Mouse (Mus musculus) E14TG2a.4 (cell line): Measurements from ENCODE around the gene Depdc5.
"Not testable (repeated sequence)": the region's sequence is repeated elsewhere in the genome, so short reads cannot be mapped to it uniquely, and the experiment has no call there.

Experiments used
- H3K27me3 ChIP-seq: 2 replicates; pipeline ENCODE4 v1.6.1; 2014; ENCODE audit warnings: low read length, control low read depth; ENCODE audit not compliant: insufficient read depth
- H3K36me3 ChIP-seq: 2 replicates; pipeline ENCODE4 v1.6.1; 2014; ENCODE audit warnings: low read length, control low read depth; ENCODE audit not compliant: insufficient read depth
- H3K4me1 ChIP-seq: replicated peaks from 2 replicates; pipeline ENCODE4 v1.6.1; 2014; ENCODE audit warnings: low read depth, low read length, control low read depth
- H3K4me3 ChIP-seq: replicated peaks from 2 replicates; pipeline ENCODE4 v1.5.1; 2014; ENCODE audit warnings: mild to moderate bottlenecking, low read length
- H3K9me3 ChIP-seq: 2 replicates; pipeline ENCODE4 v1.6.1; 2014; ENCODE audit warnings: low read length, control low read depth
- CTCF ChIP-seq: conservative IDR thresholded peaks from 2 replicates; pipeline ENCODE4 v1.5.1; 2014; ENCODE audit warnings: low read length
- NANOG ChIP-seq: IDR thresholded peaks from 2 replicates; pipeline ENCODE4 v1.6.1; 2014; ENCODE audit warnings: borderline replicate concordance, low read length, mixed read lengths
- POU5F1 ChIP-seq: IDR thresholded peaks from 2 replicates; pipeline ENCODE4 v1.6.1; 2014; ENCODE audit warnings: low read length, borderline replicate concordance

Depdc5 gene

DNA sequence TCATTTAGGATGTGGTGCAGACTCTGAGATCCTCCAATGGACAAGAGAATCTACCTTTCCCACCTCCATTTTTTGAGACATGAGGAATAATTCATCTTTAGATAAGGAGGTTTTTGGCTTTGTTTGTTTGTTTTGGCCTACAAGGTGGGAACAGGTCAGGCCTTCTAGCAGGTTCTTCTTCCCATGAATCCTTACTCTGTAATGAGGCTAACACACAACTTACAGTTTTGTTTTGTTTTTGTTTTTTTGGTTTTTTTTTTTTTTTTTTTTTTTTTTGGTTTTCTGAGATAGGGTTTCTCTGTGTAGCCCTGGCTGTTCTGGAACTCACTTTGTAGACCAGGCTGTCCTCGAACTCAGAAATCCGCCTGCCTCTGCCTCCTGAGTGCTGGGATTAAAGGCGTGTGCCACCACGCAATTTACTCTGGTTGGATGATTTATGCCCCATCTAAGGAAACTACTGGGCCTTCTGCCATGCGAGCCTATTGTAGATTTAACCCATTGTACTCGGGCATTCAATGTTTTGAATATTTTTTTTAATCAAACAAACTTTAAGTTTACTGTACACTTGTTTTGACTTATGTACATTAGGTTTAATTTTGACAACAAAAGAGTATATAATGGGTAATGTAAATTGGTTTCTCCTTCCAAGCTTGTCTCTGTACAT is 900 bp upstream of the Depdc5 start:
- Histone ChIP-seq H3K36me3 (peaks cover 25% of the 10 kb centered on the region), H3K27me3 (no peaks in the 10 kb centered on the region), H3K4me3 (peak overlapping the region; percentile 73), H3K4me1 (peaks cover 17% of the 10 kb centered on the region), H3K9me3 (no peaks in the 10 kb centered on the region)
- TF ChIP-seq CTCF = no peak
- no peak for TF ChIP-seq POU5F1
- TF ChIP-seq NANOG = no peak

DNA sequence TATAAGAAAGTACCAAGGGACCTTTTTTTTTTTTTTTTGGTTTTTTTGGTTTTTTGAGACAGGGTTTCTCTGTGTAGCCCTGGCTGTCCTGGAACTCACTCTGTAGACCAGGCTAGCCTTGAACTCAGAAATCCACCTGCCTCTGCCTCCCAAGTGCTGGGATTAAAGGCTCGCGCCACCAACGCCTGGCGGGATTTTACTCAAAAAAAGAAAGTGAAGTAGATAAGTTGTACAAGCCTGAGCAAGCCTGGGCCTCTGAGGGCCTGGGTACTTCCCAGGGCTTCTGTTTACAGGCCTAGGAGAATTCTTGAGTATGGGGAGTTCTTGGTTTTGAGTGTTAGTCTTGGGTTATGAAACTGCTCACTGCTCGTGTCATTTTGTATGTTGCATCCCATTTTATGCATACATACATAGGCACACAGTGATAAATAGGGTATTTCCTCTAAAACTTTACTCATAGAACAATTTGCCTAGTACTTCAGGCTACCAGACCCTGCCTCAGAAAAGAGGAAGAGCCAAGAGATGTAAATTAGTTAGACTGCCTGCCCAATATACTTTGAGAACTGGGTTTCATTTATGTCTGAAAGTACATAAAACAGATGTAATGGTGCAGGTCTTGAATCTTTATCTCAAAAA is 6.0 kb downstream of the Depdc5 start:
- Histone ChIP-seq H3K27me3 (no peaks in the 10 kb centered on the region), H3K4me1 (peaks cover 3% of the 10 kb centered on the region), H3K4me3 (no peak overlapping the region), H3K36me3 (peaks cover 80% of the 10 kb centered on the region), H3K9me3 (no peaks in the 10 kb centered on the region)
- TF ChIP-seq POU5F1 = no peak
- TF ChIP-seq NANOG = no peak
- TF ChIP-seq CTCF = no peak

DNA sequence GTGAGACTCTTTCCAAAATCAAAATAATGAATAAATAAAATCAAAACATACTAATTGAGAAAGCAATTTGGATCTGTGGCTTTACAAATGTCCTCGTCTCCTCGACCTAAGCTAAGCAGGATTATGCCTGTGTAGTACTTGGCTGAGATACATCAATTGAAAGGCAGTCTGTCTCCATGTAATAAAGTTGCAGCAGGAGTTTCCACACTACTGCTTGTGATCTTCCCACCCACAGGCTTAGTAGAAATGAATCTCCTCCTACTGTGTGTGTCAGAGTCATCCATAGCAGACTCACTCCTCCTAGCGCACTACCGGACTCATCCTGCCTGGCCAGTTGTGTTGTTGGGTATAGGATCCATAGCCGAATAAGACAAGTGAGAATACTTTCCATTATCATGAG is 8.8 kb downstream of the Depdc5 start:
- no peak overlapping the region for H3K4me3 ChIP-seq
- TF ChIP-seq NANOG = no peak
- no peak for TF ChIP-seq CTCF
- TF ChIP-seq POU5F1 = no peak
- no peaks in the 10 kb centered on the region for H3K4me1 ChIP-seq

DNA sequence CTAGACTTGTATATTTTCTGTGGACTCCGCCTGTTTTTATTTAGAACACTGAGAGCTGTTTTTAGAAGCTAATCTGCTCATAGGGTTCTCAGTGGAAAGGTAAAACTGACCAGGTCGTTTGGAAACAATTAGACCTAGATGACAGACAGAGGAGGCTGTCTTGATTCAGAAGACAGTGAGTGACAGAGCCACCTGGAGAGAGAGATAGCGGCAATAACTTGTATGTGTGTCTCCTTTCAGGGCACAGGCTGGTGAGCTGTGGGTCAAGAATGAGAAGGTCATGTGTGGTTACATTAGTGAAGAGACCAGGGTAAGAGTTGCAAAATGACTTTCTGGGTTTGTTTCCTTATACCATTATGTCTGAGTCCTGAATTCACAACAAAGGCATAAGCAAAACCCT is 23.2 kb downstream of the Depdc5 start:
- Histone ChIP-seq H3K4me3 (no peak overlapping the region), H3K36me3 (peaks cover 76% of the 10 kb centered on the region), H3K4me1 (no peaks in the 10 kb centered on the region), H3K27me3 (no peaks in the 10 kb centered on the region), H3K9me3 (no peaks in the 10 kb centered on the region)
- TF ChIP-seq NANOG (no peak), CTCF (no peak), POU5F1 (no peak)

More for the DNA sequence above, 8.8 kb downstream of the Depdc5 start:
- Histone ChIP-seq H3K36me3 (peaks cover 80% of the 10 kb centered on the region), H3K9me3 (no peaks in the 10 kb centered on the region), H3K27me3 (no peaks in the 10 kb centered on the region)

DNA sequence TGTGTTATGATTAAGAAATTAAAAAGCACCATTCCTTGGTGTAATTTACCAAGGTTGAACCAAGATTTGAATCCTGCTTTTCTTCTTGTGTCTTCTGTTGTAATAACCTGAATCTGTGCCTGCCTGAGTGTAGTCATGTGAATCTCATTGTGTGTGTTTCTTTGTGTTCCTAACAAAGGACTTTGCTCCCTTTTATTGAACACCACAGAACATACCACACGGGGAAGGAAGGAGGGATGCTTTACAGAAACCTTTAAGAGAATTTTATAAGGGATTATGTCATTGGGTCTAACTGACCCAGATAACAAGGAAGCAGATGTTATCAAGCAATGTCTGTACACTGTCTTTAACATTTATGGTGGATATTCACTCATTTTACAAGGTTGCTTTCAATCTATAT is 44.0 kb downstream of the Depdc5 start:
- Histone ChIP-seq H3K9me3 (no peaks in the 10 kb centered on the region), H3K27me3 (no peaks in the 10 kb centered on the region), H3K4me1 (peaks cover 30% of the 10 kb centered on the region), H3K36me3 (peaks cover 63% of the 10 kb centered on the region), H3K4me3 (no peak overlapping the region)
- TF ChIP-seq CTCF (no peak), NANOG (no peak), POU5F1 (no peak)

DNA sequence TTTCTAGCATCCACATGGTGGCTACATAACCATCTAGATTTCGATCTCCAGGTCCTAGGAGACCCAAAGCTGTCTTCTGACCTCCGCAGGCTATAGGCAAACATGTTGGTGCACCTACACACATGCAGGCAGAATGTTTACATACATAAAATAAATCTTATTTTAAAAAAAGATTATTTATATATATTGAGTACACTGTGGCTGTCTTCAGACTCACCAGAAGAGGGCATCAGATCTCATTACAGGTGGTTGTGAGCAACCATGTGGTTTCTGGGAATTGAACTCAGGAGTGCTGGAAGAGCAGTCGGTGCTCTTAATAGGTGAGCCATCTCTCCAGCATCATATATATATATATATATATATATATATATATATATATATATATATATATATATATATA is 50.6 kb downstream of the Depdc5 start:
- H3K4me3 ChIP-seq = no peak overlapping the region
- H3K27me3 ChIP-seq = no peaks in the 10 kb centered on the region
- no peaks in the 10 kb centered on the region for H3K9me3 ChIP-seq
- TF ChIP-seq CTCF (peak; percentile 17; the same call in 1 of the 2 replicates), POU5F1 (no peak)
- H3K4me1 ChIP-seq = peaks cover 22% of the 10 kb centered on the region
- peaks cover 58% of the 10 kb centered on the region for H3K36me3 ChIP-seq

DNA sequence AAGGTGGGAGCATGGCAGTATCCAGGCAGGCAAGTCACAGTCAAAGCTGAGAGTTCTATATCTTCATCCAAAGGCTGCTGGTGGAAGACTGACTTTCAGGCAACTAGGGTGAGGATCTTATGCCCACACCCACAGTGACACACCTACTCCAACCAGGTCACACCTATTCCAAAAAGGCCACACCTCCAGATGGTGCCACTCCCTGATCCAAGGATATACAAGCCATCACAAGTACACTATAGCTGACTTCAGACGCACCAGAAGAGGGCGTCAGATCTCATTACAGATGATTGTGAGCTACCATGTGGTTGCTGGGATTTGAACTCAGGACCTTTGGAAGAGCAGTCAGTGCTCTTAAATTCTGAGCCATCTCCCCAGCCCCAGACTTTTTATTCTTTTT is 55.8 kb downstream of the Depdc5 start:
- Histone ChIP-seq H3K36me3 (peaks cover 61% of the 10 kb centered on the region), H3K4me1 (peaks cover 24% of the 10 kb centered on the region)
- not testable (repeated sequence) for H3K9me3 ChIP-seq, H3K4me3 ChIP-seq, H3K27me3 ChIP-seq

DNA sequence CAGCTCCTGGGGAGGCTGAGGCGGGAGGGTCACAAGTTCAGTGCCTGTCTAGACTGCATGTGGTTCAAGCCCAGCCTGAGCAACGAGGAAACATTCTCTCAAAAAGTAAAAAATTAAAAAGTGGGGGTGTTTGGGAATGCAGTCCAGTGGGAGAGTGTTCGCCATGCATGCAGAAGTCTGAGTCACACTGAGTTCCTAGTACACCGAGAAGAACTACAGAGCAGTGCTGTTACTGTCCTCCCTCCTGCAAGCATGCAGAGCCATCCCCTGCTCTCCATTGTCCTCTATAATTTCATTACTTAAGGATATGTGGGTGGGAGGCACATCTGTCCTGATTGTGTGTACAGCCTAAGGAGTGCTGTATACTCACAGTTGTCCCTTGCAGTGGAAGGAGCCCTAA is 59.4 kb downstream of the Depdc5 start:
- TF ChIP-seq POU5F1 (no peak), CTCF (no peak), NANOG (no peak)
- Histone ChIP-seq H3K4me3 (no peak overlapping the region), H3K27me3 (no peaks in the 10 kb centered on the region)

DNA sequence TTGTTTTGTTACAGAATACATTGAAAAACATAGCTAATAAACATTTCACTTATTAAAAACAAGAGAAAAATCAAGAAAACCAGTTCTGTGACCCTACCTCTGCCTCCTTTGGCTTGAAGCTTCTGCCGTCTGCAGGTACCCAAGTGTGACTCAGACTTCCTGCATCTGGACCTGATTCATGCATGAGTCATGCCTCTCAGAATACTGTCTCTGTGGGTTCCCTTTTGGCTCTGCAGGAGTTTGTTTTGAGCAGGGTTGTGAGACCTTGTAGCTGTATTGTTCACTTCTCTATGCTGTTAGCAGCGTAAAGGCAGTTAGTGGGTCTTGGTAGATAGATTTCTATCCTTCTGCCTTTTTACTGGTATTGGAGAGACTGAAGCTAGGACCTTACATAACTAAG is 67.3 kb downstream of the Depdc5 start:
- H3K36me3 ChIP-seq = peaks cover 72% of the 10 kb centered on the region
- H3K4me3 ChIP-seq = no peak overlapping the region
- H3K4me1 ChIP-seq = no peaks in the 10 kb centered on the region
- H3K9me3 ChIP-seq = no peaks in the 10 kb centered on the region
- H3K27me3 ChIP-seq = no peaks in the 10 kb centered on the region
- TF ChIP-seq NANOG = no peak
- no peak for TF ChIP-seq POU5F1
- no peak for TF ChIP-seq CTCF

More for the DNA sequence above, 59.4 kb downstream of the Depdc5 start:
- peaks cover 65% of the 10 kb centered on the region for H3K36me3 ChIP-seq
- no peaks in the 10 kb centered on the region for H3K9me3 ChIP-seq
- peaks cover 24% of the 10 kb centered on the region for H3K4me1 ChIP-seq
